Mouse (Mus musculus) layer of hippocampus, postnatal 14 days (tissue): ENCODE data around the gene Gna11. TPM values are rescaled to one million over a fixed set of nuclear protein-coding genes. Genes with fewer than 3 reads are reported as not detected.

ENCODE experiments used
- DNase-seq, 2 experiments: peaks; one replicate each; pipeline ENCODE4 v3.0.0; 2021 to 2022; ENCODE audit warnings: low spot score in 2 of 2, mixed read lengths in 1 of 2
- microRNA-seq, 2 experiments: library from miRNA; unstranded; fragments of <30 nt; microRNA quantifications; one replicate each; pipeline ENCODE4 v1.2.0; 2021
- total RNA-seq, 2 experiments: library from RNA; stranded (reverse); gene quantifications; 2 replicates each; pipeline ENCODE4 v1.2.3; 2021

The Gna11 gene
- total RNA-seq, 2 experiments from 2014 or later, result 120 to 121 TPM

DNA sequence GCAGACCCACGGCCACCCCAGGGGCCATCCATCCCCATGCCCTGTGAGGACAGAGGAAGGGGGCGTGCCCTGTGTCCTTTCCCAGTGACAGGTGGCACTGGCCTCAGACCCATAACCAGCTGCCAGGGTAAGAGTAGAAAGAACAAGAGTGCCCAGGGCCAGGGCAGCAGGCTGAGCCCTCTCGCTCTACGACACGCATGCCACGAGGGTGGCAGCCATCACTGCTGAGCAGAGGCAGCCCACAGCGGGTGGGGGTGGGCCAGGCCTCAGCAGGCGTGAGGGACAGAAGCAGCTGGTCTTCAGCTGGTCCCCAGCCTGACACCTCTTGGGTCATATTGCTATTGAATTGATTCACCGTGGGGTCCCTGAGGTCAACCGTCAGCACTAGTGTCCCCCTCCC lies 58.5 kb downstream of the Gna11 start:
- DNase-seq, result no peak

- DNase-seq, result no peak
These were observed 59.4 kb downstream of the Gna11 start for GRCm38 (mm10) chr10:81485479-81486018.

DNA sequence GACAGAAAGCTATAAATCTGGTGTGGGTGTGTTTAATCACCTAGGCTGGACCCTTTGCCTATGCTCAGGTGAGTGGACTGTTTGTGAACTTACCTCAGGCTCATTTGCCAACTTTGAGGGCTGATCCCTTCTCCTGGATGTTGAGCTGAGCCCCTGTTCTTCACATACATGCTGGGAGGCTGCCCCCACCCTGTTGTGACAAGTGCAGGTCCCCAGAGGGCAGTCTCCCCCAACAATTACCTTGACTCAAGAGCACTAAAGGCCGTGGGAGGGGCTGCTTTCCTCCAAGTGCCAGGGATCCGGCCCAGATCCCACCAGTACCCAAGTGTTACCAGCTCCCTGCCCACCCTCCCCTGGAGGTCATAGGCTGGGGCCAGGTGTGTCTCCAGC lies 59.9 kb downstream of the Gna11 start:
- DNase-seq, result no peak

GRCm38 (mm10) chr10:81484441-81485059 lies 60.4 kb downstream of the Gna11 start:
- no peak for DNase-seq

GRCm38 (mm10) chr10:81483983-81484382 lies 61.0 kb downstream of the Gna11 start:
- no peak for DNase-seq

DNA sequence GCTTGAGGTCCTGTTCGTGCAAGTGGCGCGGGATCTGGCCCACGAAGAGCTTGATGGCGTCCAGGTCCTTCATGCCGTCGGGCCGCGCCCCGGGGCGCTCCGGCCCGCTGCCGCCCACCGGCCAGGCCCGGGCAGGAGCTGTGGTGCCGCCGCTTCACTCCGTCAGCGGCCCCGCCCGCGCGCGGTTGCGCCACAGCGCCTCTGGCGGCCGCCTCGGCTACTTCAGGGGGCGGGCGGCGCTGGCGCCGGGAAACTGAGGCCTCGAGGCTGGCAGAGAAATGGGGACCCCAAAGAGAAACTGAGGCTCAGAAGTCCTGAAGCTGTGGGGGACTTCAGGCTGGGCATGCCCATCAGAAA lies 62.5 kb downstream of the Gna11 start, which contains the start of gene Celf5:
Celf5 (minus strand) TSS at position 177 of the 357 bp plus-strand sequence.
- DNase-seq, result peak; percentile 70 to 74

- no peak for DNase-seq
These were observed 63.1 kb downstream of the Gna11 start for GRCm38 (mm10) chr10:81481605-81482532.

Small RNA genes lying within 50 kb of the gene (microRNA-seq; reads per million reads assigned to microRNA genes)
- gene Gm25595, result 0 reads per million in 2 experiments

Other genes starting within 250 kb of the Gna11 start
- 10 to 100 TPM; 22.4 to 25.8 TPM for gene Cactin, start 224.1 kb downstream of the Gna11 start, total RNA-seq
- gene Tbxa2r, start 216.5 kb downstream of the Gna11 start, total RNA-seq, result 1 to 10 TPM; 1.8 to 2.2 TPM
- 1 to 10 TPM; 1.4 to 1.5 TPM for gene Gipc3, start 201.9 kb downstream of the Gna11 start, total RNA-seq
- 10 to 100 TPM; 24.0 to 40.0 TPM for gene Hmg20b, start 194.7 kb downstream of the Gna11 start, total RNA-seq
- 10 to 100 TPM; 40.8 to 45.8 TPM for gene Mfsd12, start 187.7 kb downstream of the Gna11 start, total RNA-seq
- gene 4930404N11Rik, start 179.4 kb downstream of the Gna11 start, total RNA-seq, result 1 to 10 TPM in 1 of 2 experiments, under 1 TPM in 1; 0.92 to 1.0 TPM
- gene Fzr1, start 166.7 kb downstream of the Gna11 start, total RNA-seq, result 10 to 100 TPM; 68.6 to 73.2 TPM
- gene Dohh, start 160.8 kb downstream of the Gna11 start, total RNA-seq, result 10 to 100 TPM; 73.7 to 74.3 TPM
- gene Gm48551, start 160.7 kb downstream of the Gna11 start, total RNA-seq, result 1 to 10 TPM; 3.1 to 4.5 TPM
- gene Gm48552, start 156.2 kb downstream of the Gna11 start, total RNA-seq, result 1 to 10 TPM; 2.8 to 5.4 TPM
- gene Smim24, start 152.1 kb downstream of the Gna11 start, total RNA-seq, result 1 to 10 TPM; 1.1 to 1.5 TPM
- 10 to 100 TPM; 66.7 to 70.9 TPM for gene Nfic, start 89.6 kb downstream of the Gna11 start, total RNA-seq
- gene Celf5, start 62.5 kb downstream of the Gna11 start, total RNA-seq, result 100 to 1,000 TPM; 266 to 272 TPM
- gene Ncln, start 48.8 kb downstream of the Gna11 start, total RNA-seq, result 10 to 100 TPM; 79.7 to 95.2 TPM
- gene S1pr4, start 45.1 kb downstream of the Gna11 start, total RNA-seq, result under 1 TPM; 0.39 to 0.57 TPM
- 1 to 10 TPM; 2.4 to 4.2 TPM for gene Gna15, start 21.0 kb downstream of the Gna11 start, total RNA-seq
- 100 to 1,000 TPM; 639 to 673 TPM for gene Aes, start 14.3 kb upstream of the Gna11 start, total RNA-seq
- 10 to 100 TPM; 23.3 to 25.9 TPM for gene Tle2, start 29.4 kb upstream of the Gna11 start, total RNA-seq
- 1 to 10 TPM; 2.0 to 3.5 TPM for gene Tle6, start 55.9 kb upstream of the Gna11 start, total RNA-seq
- 1 to 10 TPM; 2.6 to 2.8 TPM for gene BC025920, start 61.1 kb upstream of the Gna11 start, total RNA-seq
- 10 to 100 TPM; 27.8 to 30.3 TPM for gene Sirt6, start 82.6 kb upstream of the Gna11 start, total RNA-seq
- gene Ankrd24, start 83.3 kb upstream of the Gna11 start, total RNA-seq, result 10 to 100 TPM; 32.5 to 36.3 TPM
- 1 to 10 TPM; 3.5 to 3.9 TPM for gene Gm10778, start 103.9 kb upstream of the Gna11 start, total RNA-seq
- 10 to 100 TPM in 1 of 2 experiments, 1 to 10 TPM in 1; 8.0 to 11.5 TPM for gene Zfp433, start 159.6 kb upstream of the Gna11 start, total RNA-seq
- gene Gm3055, start 226.0 kb upstream of the Gna11 start, total RNA-seq, result 1 to 10 TPM; 7.6 to 9.5 TPM